Mouse (Mus musculus) embryonic facial prominence, embryonic 11.5 days (tissue): ENCODE measurements at regions not wholly inside any gene's neighbourhood (a gene's known extent, or its start where the extent isn't known, plus 50 kb on each side); places are given as distances from the start of the nearest gene placed in this dataset. TPM values are rescaled to one million over a fixed set of nuclear protein-coding genes. Genes with fewer than 3 reads are reported as not detected.
"Not testable (repeated sequence)": the region's sequence is repeated elsewhere in the genome, so short reads cannot be mapped to it uniquely, and the experiment has no call there.

Source experiments
- ATAC-seq: fragments of 200-750 bp; cut with Nextera tagmentation; replicated peaks from 2 replicates; pipeline ENCODE4 v1.8.0; 2017; ENCODE audit warnings: low read depth; ENCODE audit not compliant: insufficient number of reproducible peaks, low FRiP score, low TSS enrichment
- DNase-seq: peaks from one replicate; pipeline ENCODE4 v3.0.0-alpha.2; 2015; ENCODE audit warnings: low spot score
- H3K27ac ChIP-seq: fragments of 300-500 bp; sonication (generic); replicated peaks from 2 replicates; pipeline ENCODE4 v1.5.1; 2014; ENCODE audit warnings: mild to moderate bottlenecking, low read depth, low read length, control low read depth
- H3K27me3 ChIP-seq: fragments of 300-500 bp; sonication (generic); 2 replicates; pipeline ENCODE4 v1.6.1; 2014; ENCODE audit warnings: mild to moderate bottlenecking, low read length, moderate library complexity, mixed read lengths; ENCODE audit not compliant: control insufficient read depth, insufficient read depth
- H3K36me3 ChIP-seq: fragments of 300-500 bp; sonication (generic); replicated peaks from 2 replicates; pipeline ENCODE4 v1.6.1; 2014; ENCODE audit warnings: low read depth, mild to moderate bottlenecking, low read length, moderate library complexity, mixed read lengths; ENCODE audit not compliant: control insufficient read depth, insufficient read depth
- H3K4me1 ChIP-seq: fragments of 300-500 bp; sonication (generic); 2 replicates; pipeline ENCODE4 v1.6.1; 2014; ENCODE audit warnings: low read length, mixed read lengths; ENCODE audit not compliant: control insufficient read depth, insufficient read depth
- H3K4me2 ChIP-seq: fragments of 300-500 bp; sonication (generic); 2 replicates; pipeline ENCODE4 v1.6.1; 2014; ENCODE audit warnings: low read depth, mild to moderate bottlenecking, control low read depth, low read length, moderate library complexity
- H3K4me3 ChIP-seq: fragments of 300-500 bp; sonication (generic); 2 replicates; pipeline ENCODE4 v1.5.1; 2014; ENCODE audit warnings: low read depth, low read length, control low read depth
- H3K9ac ChIP-seq: fragments of 300-500 bp; sonication (generic); replicated peaks from 2 replicates; pipeline ENCODE4 v1.6.1; 2014; ENCODE audit warnings: mild to moderate bottlenecking, control low read depth, low read length
- H3K9me3 ChIP-seq: fragments of 300-500 bp; sonication (generic); replicated peaks from 2 replicates; pipeline ENCODE4 v1.6.1; 2016; ENCODE audit warnings: mild to moderate bottlenecking, low read length, inconsistent platforms, mixed read lengths; ENCODE audit not compliant: control insufficient read depth
- WGBS: fragments of 180-500 bp; shearing (Covaris S2); extraction: QIAGEN DNeasy Blood & Tissue Kit; methylation state at CpG from one replicate; pipeline ENCODE4 v1.1.7; 2014; 5-methylcytosine and 5-hydroxymethylcytosine counted together
- microRNA-seq: library from miRNA; unstranded; fragments of <30 nt; microRNA quantifications from one replicate; pipeline ENCODE4, GENCODE M21; 2016; ENCODE audit warnings: borderline number of aligned reads

DNA sequence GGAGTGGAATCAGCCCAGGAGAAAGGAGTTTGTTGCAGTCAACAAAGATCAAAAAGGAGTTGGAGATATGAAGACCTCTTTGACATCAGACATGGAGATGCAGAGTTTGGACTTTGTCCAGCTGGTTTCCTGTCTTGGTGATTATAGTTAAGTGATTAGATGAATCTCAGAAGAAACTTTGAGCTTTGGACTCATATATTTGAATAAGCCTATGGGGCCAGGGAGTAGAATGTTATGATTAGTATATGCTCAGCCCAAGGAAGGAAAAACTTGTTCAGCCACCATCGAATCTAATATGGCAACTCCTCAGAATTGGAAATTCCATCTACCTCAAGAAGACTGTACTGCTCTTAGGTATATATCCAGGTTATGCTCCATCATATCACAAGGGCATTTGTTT is 137.6 kb upstream of the Klhl1 start:
- H3K36me3 ChIP-seq, result no peaks in the 10 kb centered on the region; the same call in 1 of the 2 replicates
- no peaks in the 10 kb centered on the region for H3K27me3 ChIP-seq
- DNase-seq, result no peak
- H3K4me1 ChIP-seq, result no peaks in the 10 kb centered on the region
- no peak overlapping the region for H3K4me2 ChIP-seq
- no peaks in the 10 kb centered on the region for H3K9me3 ChIP-seq
- no peak overlapping the region for H3K27ac ChIP-seq
- no peak overlapping the region for H3K9ac ChIP-seq
- ATAC-seq, result no peak
- H3K4me3 ChIP-seq, result no peak overlapping the region
- 88% methylated on average over 1 of the region's 1 CpGs for WGBS

DNA sequence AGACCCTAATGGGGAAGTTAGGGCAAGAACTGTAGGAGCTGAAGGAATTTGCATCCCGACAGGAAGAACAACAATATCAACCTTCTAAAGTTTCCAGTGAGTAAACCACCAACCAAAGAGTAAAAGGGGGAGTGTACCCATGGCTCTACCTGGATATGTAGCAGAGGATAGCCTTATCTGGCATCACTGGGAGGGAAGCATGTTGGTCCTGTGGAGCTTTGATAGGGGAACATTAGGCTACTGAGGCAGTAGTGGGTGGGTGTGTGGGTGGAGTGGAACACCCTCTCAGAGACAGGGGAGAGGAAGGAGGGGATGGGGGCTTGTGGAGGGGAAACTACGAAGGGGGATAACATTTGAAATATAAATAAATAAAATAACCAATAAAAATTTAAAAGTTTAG is 111.4 kb upstream of the Klhl1 start:
- WGBS, result 77% methylated on average over 2 of the region's 2 CpGs
- Histone ChIP-seq H3K27ac (no peak overlapping the region), H3K4me1 (no peaks in the 10 kb centered on the region), H3K36me3 (no peaks in the 10 kb centered on the region), H3K9ac (no peak overlapping the region), H3K4me2 (no peak overlapping the region), H3K9me3 (no peaks in the 10 kb centered on the region), H3K27me3 (no peaks in the 10 kb centered on the region), H3K4me3 (no peak overlapping the region)
- ATAC-seq (no peak), DNase-seq (no peak)

DNA sequence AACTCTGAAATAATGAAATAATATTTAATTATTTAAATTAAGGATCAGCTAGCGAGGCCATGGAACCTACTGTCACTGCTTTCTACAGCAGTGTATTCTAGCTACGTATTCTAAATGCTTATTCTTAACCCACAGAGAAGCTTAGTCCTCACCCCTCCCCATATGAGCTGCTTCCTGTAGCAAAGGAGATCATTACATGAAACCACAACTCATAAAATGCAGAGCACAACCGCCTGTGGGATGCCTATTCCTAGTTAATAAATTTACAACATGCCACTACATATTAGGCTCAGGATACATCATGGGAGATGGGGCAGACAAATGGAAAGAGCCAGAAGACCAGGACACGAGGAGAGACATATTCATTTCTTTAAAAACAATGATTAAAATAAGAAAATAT is 87.8 kb upstream of the Klhl1 start:
- no peaks in the 10 kb centered on the region for H3K36me3 ChIP-seq
- no peaks in the 10 kb centered on the region for H3K4me1 ChIP-seq
- no peak overlapping the region for H3K27ac ChIP-seq
- WGBS, result 84% methylated on average over 4 of the region's 4 CpGs
- no peak overlapping the region for H3K4me2 ChIP-seq
- no peaks in the 10 kb centered on the region for H3K27me3 ChIP-seq
- DNase-seq (no peak), ATAC-seq (no peak)
- no peak overlapping the region for H3K4me3 ChIP-seq
- no peak overlapping the region for H3K9ac ChIP-seq
- H3K9me3 ChIP-seq, result no peaks in the 10 kb centered on the region

DNA sequence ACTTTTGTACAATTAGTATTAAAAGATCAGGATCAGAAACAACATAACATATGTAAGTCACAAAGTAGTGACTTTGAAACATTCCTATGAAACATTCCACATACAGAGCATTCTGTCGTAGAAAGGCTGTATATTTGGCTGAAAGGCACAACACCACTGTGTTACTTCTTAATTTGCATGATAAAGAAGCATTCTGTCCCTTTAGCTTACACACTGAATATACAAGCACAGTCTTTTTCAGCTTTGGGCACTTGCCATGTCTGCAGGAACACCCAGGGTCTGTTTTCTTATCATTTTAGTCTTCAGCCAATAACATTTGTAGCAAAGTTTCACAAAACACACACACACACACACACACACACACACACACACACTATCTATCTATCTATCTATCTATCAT is 82.2 kb upstream of the Klhl1 start:
- 37% methylated on average over 1 of the region's 1 CpGs for WGBS
- not testable (repeated sequence) for H3K4me2 ChIP-seq, H3K4me3 ChIP-seq, H3K9ac ChIP-seq, H3K27ac ChIP-seq, ATAC-seq, H3K9me3 ChIP-seq, H3K36me3 ChIP-seq, H3K4me1 ChIP-seq, DNase-seq, H3K27me3 ChIP-seq

DNA sequence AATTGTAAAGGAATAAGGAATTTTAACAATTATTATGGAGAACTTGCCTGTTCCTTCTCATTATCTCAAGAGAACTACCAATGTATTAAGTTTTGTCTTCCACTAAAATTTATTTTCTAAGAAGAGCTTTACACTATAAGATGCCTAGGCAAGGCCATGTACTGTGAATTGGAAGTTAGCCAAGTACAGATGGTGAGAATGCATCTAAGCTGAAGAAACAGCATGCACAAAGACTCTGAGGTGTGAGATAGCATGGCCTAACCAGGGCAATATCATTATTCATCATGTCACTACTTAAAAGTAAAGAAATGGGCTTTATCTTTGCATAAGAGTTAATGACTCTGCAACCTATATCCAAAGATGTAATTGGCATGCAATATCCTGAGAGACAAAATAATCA is 73.1 kb upstream of the Klhl1 start:
- Histone ChIP-seq H3K4me1 (no peaks in the 10 kb centered on the region), H3K36me3 (no peaks in the 10 kb centered on the region), H3K9me3 (no peaks in the 10 kb centered on the region), H3K4me2 (no peak overlapping the region), H3K9ac (no peak overlapping the region), H3K27me3 (no peaks in the 10 kb centered on the region), H3K27ac (no peak overlapping the region), H3K4me3 (no peak overlapping the region)
- ATAC-seq (no peak), DNase-seq (no peak)

Small RNA genes in the stretch of these regions (microRNA-seq; reads per million reads assigned to microRNA genes)
- gene Gm27441, result not detected
